Mouse (Mus musculus): Measurements from ENCODE around the gene Man1a. TPM values are rescaled to one million over a fixed set of nuclear protein-coding genes. Genes with fewer than 3 reads are reported as not detected.
A peak's percentile ranks its signal among the peaks of the same experiment; 100 is the strongest.

Gene Man1a
- polyA plus RNA-seq, 1 experiment from 2014 or later: 14.6 TPM

GRCm38 (mm10) chr10:53997301-53997700, 79.1 kb downstream of the Man1a start:
- Histone ChIP-seq H3K4me3 (replicated peaks) (no peak overlapping the region), H3K36me3 (no peaks in the 10 kb centered on the region), H3K9me3 (no peaks in the 10 kb centered on the region), H3K4me2 (replicated peaks) (no peak overlapping the region), H3K4me1 (replicated peaks) (no peaks in the 10 kb centered on the region), H3K27me3 (replicated peaks) (no peaks in the 10 kb centered on the region), H3K9ac (no peak overlapping the region), H3K27ac (no peak overlapping the region)
- WGBS: 85% methylated on average over 13 of the region's 13 CpGs
- no peak for ATAC-seq

GRCm38 (mm10) chr10:53996216-53996615, 80.2 kb downstream of the Man1a start:
- H3K4me3 ChIP-seq (replicated peaks): no peak overlapping the region
- H3K4me2 ChIP-seq (replicated peaks): no peak overlapping the region
- H3K4me1 ChIP-seq (replicated peaks): no peaks in the 10 kb centered on the region
- H3K9me3 ChIP-seq: no peaks in the 10 kb centered on the region
- ATAC-seq: no peak
- H3K27ac ChIP-seq: no peak overlapping the region
- no peaks in the 10 kb centered on the region for H3K36me3 ChIP-seq
- H3K27me3 ChIP-seq (replicated peaks): no peaks in the 10 kb centered on the region
- H3K9ac ChIP-seq: no peak overlapping the region

- H3K36me3 ChIP-seq: no peaks in the 10 kb centered on the region
- no peak for ATAC-seq
- no peaks in the 10 kb centered on the region for H3K4me1 ChIP-seq (replicated peaks)
- no peak overlapping the region for H3K27ac ChIP-seq
- no peaks in the 10 kb centered on the region for H3K27me3 ChIP-seq (replicated peaks)
- H3K4me3 ChIP-seq (replicated peaks): no peak overlapping the region
- no peak overlapping the region for H3K4me2 ChIP-seq (replicated peaks)
- no peaks in the 10 kb centered on the region for H3K9me3 ChIP-seq
- WGBS: 90% methylated on average over 3 of the region's 3 CpGs
- H3K9ac ChIP-seq: no peak overlapping the region
Observed at GRCm38 (mm10) chr10:53994591-53994990, 81.8 kb downstream of the Man1a start.

- Histone ChIP-seq H3K27me3 (replicated peaks) (no peaks in the 10 kb centered on the region), H3K27ac (no peak overlapping the region), H3K9me3 (no peaks in the 10 kb centered on the region), H3K9ac (no peak overlapping the region), H3K36me3 (no peaks in the 10 kb centered on the region), H3K4me2 (replicated peaks) (no peak overlapping the region), H3K4me1 (replicated peaks) (no peaks in the 10 kb centered on the region), H3K4me3 (replicated peaks) (no peak overlapping the region)
- WGBS: 47% methylated on average over 4 of the region's 4 CpGs
- no peak for ATAC-seq
Observed at GRCm38 (mm10) chr10:53990434-53990833, 86.0 kb downstream of the Man1a start.

- no peaks in the 10 kb centered on the region for H3K9me3 ChIP-seq
- no peaks in the 10 kb centered on the region for H3K36me3 ChIP-seq
- ATAC-seq: no peak
- no peak overlapping the region for H3K9ac ChIP-seq
- 98% methylated on average over 5 of the region's 5 CpGs for WGBS
- no peak overlapping the region for H3K4me3 ChIP-seq (replicated peaks)
- no peaks in the 10 kb centered on the region for H3K4me1 ChIP-seq (replicated peaks)
- no peaks in the 10 kb centered on the region for H3K27me3 ChIP-seq (replicated peaks)
- H3K27ac ChIP-seq: no peak overlapping the region
- H3K4me2 ChIP-seq (replicated peaks): no peak overlapping the region
Observed at GRCm38 (mm10) chr10:53984894-53985293, 91.5 kb downstream of the Man1a start.

GRCm38 (mm10) chr10:53984086-53984485, 92.3 kb downstream of the Man1a start:
- no peak overlapping the region for H3K9ac ChIP-seq
- no peak overlapping the region for H3K4me3 ChIP-seq (replicated peaks)
- no peaks in the 10 kb centered on the region for H3K36me3 ChIP-seq
- no peak overlapping the region for H3K27ac ChIP-seq
- 72% methylated on average over 3 of the region's 3 CpGs for WGBS
- H3K9me3 ChIP-seq: no peaks in the 10 kb centered on the region
- H3K4me2 ChIP-seq (replicated peaks): no peak overlapping the region
- H3K4me1 ChIP-seq (replicated peaks): no peaks in the 10 kb centered on the region
- ATAC-seq: no peak
- no peaks in the 10 kb centered on the region for H3K27me3 ChIP-seq (replicated peaks)

- no peak for ATAC-seq
- Histone ChIP-seq H3K4me3 (replicated peaks) (no peak overlapping the region), H3K4me1 (replicated peaks) (no peaks in the 10 kb centered on the region), H3K27ac (no peak overlapping the region), H3K4me2 (replicated peaks) (no peak overlapping the region), H3K9ac (no peak overlapping the region), H3K36me3 (no peaks in the 10 kb centered on the region), H3K27me3 (replicated peaks) (no peaks in the 10 kb centered on the region), H3K9me3 (no peaks in the 10 kb centered on the region)
- WGBS: 51% methylated on average over 1 of the region's 1 CpGs
Observed at GRCm38 (mm10) chr10:53978647-53979046, 97.8 kb downstream of the Man1a start.

GRCm38 (mm10) chr10:53974180-53974579, 102.2 kb downstream of the Man1a start:
- H3K4me1 ChIP-seq (replicated peaks): no peaks in the 10 kb centered on the region
- no peak for ATAC-seq
- H3K27ac ChIP-seq: no peak overlapping the region
- no peak overlapping the region for H3K9ac ChIP-seq
- H3K4me2 ChIP-seq (replicated peaks): no peak overlapping the region
- no peaks in the 10 kb centered on the region for H3K9me3 ChIP-seq
- H3K4me3 ChIP-seq (replicated peaks): no peak overlapping the region
- no peaks in the 10 kb centered on the region for H3K36me3 ChIP-seq
- no peaks in the 10 kb centered on the region for H3K27me3 ChIP-seq (replicated peaks)

- no peaks in the 10 kb centered on the region for H3K36me3 ChIP-seq
- H3K4me2 ChIP-seq (replicated peaks): no peak overlapping the region
- H3K27ac ChIP-seq: no peak overlapping the region
- no peak for ATAC-seq
- H3K9me3 ChIP-seq: no peaks in the 10 kb centered on the region
- H3K4me3 ChIP-seq (replicated peaks): no peak overlapping the region
- no peaks in the 10 kb centered on the region for H3K27me3 ChIP-seq (replicated peaks)
- 62% methylated on average over 3 of the region's 3 CpGs for WGBS
- H3K9ac ChIP-seq: no peak overlapping the region
- no peaks in the 10 kb centered on the region for H3K4me1 ChIP-seq (replicated peaks)
Observed at GRCm38 (mm10) chr10:53959759-53960158, 116.7 kb downstream of the Man1a start.

- H3K4me1 ChIP-seq (replicated peaks): no peaks in the 10 kb centered on the region
Observed at GRCm38 (mm10) chr10:53941597-53941996, 134.8 kb downstream of the Man1a start.

GRCm38 (mm10) chr10:53938199-53938598, 138.2 kb downstream of the Man1a start:
- Histone ChIP-seq H3K9me3 (no peaks in the 10 kb centered on the region), H3K36me3 (no peaks in the 10 kb centered on the region), H3K4me3 (replicated peaks) (no peak overlapping the region), H3K27ac (no peak overlapping the region), H3K4me1 (replicated peaks) (no peaks in the 10 kb centered on the region), H3K27me3 (replicated peaks) (no peaks in the 10 kb centered on the region), H3K4me2 (replicated peaks) (no peak overlapping the region), H3K9ac (no peak overlapping the region)
- 61% methylated on average over 3 of the region's 3 CpGs for WGBS
- no peak for ATAC-seq

More at GRCm38 (mm10) chr10:53941597-53941996, 134.8 kb downstream of the Man1a start:
- WGBS: 54% methylated on average over 7 of the region's 7 CpGs
- Histone ChIP-seq H3K4me3 (replicated peaks) (no peak overlapping the region), H3K27me3 (replicated peaks) (no peaks in the 10 kb centered on the region), H3K9ac (no peak overlapping the region), H3K4me2 (replicated peaks) (no peak overlapping the region), H3K9me3 (no peaks in the 10 kb centered on the region), H3K36me3 (no peaks in the 10 kb centered on the region), H3K27ac (no peak overlapping the region)
- no peak for ATAC-seq

GRCm38 (mm10) chr10:53936078-53936477, 140.3 kb downstream of the Man1a start:
- ATAC-seq: no peak

GRCm38 (mm10) chr10:53929722-53930500, 146.5 kb downstream of the Man1a start:
- Histone ChIP-seq H3K27ac (no peak overlapping the region), H3K36me3 (no peaks in the 10 kb centered on the region)
- peak; percentile 80 for ATAC-seq

More at GRCm38 (mm10) chr10:53936078-53936477, 140.3 kb downstream of the Man1a start:
- no peaks in the 10 kb centered on the region for H3K9me3 ChIP-seq
- H3K27ac ChIP-seq: no peak overlapping the region
- 91% methylated on average over 3 of the region's 3 CpGs for WGBS
- no peaks in the 10 kb centered on the region for H3K27me3 ChIP-seq (replicated peaks)
- no peak overlapping the region for H3K4me3 ChIP-seq (replicated peaks)
- no peaks in the 10 kb centered on the region for H3K36me3 ChIP-seq
- no peak overlapping the region for H3K9ac ChIP-seq
- no peak overlapping the region for H3K4me2 ChIP-seq (replicated peaks)
- no peaks in the 10 kb centered on the region for H3K4me1 ChIP-seq (replicated peaks)

More at GRCm38 (mm10) chr10:53929722-53930500, 146.5 kb downstream of the Man1a start:
- Histone ChIP-seq H3K4me2 (replicated peaks) (no peak overlapping the region), H3K4me1 (replicated peaks) (no peaks in the 10 kb centered on the region), H3K9ac (no peak overlapping the region), H3K4me3 (replicated peaks) (no peak overlapping the region), H3K9me3 (no peaks in the 10 kb centered on the region), H3K27me3 (replicated peaks) (no peaks in the 10 kb centered on the region)
- WGBS: 61% methylated on average over 4 of the region's 4 CpGs
